Mouse (Mus musculus): Measurements from ENCODE around the gene Ptprg. TPM values are rescaled to one million over a fixed set of nuclear protein-coding genes. Genes with fewer than 3 reads are reported as not detected.

The Ptprg gene
- polyA plus RNA-seq, 1 experiment from 2014 or later, result 1.5 TPM

DNA sequence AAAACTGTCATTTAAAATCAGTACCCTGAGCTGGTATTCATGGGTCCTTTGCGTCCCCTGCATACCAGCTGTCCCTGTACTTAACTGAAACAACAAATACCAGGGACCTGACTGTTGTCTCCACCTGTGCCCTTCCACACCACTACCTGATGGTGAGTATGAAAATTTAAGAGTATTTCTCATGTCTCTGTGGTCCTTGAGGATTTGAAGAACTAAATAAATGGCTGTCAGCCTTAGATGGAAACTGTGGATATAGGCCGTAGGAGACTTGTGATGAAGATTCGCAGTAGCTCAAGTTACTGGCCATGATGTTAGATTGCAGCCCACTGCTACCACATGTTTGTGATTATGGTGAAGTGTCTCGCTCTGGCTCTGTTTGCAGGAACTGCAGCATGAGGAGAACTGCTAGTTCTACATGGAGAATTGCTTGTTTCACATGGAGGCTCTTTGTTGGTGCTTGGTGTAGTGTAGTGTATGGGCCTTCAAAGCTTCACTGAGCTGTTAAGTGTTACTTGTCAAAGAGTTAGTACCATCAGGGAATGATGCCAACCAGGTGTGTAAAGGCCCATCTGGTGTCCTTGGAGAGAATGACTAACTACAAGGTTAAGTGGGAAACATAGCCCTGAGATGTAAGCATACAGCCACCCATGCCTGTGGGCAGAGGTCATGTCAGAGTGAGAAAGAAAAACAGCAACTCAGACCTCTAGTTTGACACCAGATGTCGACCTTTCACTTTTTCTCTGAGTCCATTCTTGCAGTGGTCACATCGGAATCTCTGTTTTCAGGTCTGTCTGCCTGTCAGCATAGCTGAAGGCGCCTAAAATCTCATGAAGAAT lies 518.9 kb downstream of the Ptprg start:
- no peaks in the 10 kb centered on the region for H3K27me3 ChIP-seq (ENCODE audit: control insufficient read depth, insufficient read depth, low read depth, low read length)
- no peak overlapping the region for H3K4me3 ChIP-seq (ENCODE audit: low read depth, low read length)
- no peaks in the 10 kb centered on the region for H3K36me3 ChIP-seq (ENCODE audit: control insufficient read depth, insufficient read depth)
- H3K9ac ChIP-seq (ENCODE audit: low read depth, low read length), result no peak overlapping the region
- no peak for ATAC-seq (ENCODE audit: low read depth)
- peak overlapping the region; percentile 10; the same call in 1 of the 2 replicates for H3K27ac ChIP-seq (ENCODE audit: low read length)
- no peaks in the 10 kb centered on the region; the same call in 1 of the 2 replicates for H3K4me1 ChIP-seq (ENCODE audit: control insufficient read depth, low read depth, low read length)
- H3K4me2 ChIP-seq (ENCODE audit: low read depth, low read length), result no peak overlapping the region
- WGBS (ENCODE audit: insufficient replicate concordance), result 57% methylated on average over 7 of the region's 7 CpGs
- H3K9me3 ChIP-seq (replicated peaks; ENCODE audit: control insufficient read depth, low read length), result no peaks in the 10 kb centered on the region

DNA sequence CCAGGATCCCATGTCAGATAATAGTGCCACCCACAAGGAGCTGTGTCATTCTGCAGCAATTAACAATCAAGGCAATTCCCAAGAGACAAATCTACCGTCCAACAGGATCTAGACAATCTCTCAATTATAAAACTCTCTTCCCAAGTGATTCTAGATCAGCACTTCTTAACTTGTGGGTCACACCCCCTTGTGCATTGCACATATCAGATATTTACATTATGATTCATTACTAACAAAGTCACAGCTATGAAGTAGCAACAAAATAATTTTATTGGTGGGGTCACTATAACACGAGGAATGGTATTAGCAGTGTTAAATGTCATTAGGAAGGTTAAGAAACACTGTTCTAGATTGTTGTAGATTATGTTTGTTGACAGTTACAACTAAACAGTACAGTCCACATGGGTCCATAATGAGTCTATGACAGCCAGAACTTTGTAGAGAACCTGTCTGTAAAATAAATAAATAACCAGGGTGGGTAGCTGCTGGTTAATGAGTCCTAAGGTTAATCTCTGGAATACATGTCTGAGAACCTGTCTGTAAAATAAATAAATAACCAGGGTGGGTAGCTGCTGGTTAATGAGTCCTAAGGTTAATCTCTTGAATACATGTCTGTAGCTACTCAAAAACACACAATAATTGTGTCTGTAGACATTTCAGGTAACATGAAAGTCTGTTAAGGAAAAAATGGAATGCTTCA lies 520.2 kb downstream of the Ptprg start:
- no peak overlapping the region for H3K4me3 ChIP-seq (ENCODE audit: low read depth, low read length)
- H3K9me3 ChIP-seq (replicated peaks; ENCODE audit: control insufficient read depth, low read length), result no peaks in the 10 kb centered on the region
- WGBS (ENCODE audit: insufficient replicate concordance), result 44% methylated on average over 2 of the region's 2 CpGs
- H3K4me2 ChIP-seq (ENCODE audit: low read depth, low read length), result no peak overlapping the region
- peak; percentile 72 for ATAC-seq (ENCODE audit: low read depth)
- no peak overlapping the region; the same call in 1 of the 2 replicates for H3K27ac ChIP-seq (ENCODE audit: low read length)
- H3K9ac ChIP-seq (ENCODE audit: low read depth, low read length), result no peak overlapping the region
- no peaks in the 10 kb centered on the region; the same call in 1 of the 2 replicates for H3K4me1 ChIP-seq (ENCODE audit: control insufficient read depth, low read depth, low read length)
- no peaks in the 10 kb centered on the region for H3K36me3 ChIP-seq (ENCODE audit: control insufficient read depth, insufficient read depth)
- no peaks in the 10 kb centered on the region for H3K27me3 ChIP-seq (ENCODE audit: control insufficient read depth, insufficient read depth, low read depth, low read length)

DNA sequence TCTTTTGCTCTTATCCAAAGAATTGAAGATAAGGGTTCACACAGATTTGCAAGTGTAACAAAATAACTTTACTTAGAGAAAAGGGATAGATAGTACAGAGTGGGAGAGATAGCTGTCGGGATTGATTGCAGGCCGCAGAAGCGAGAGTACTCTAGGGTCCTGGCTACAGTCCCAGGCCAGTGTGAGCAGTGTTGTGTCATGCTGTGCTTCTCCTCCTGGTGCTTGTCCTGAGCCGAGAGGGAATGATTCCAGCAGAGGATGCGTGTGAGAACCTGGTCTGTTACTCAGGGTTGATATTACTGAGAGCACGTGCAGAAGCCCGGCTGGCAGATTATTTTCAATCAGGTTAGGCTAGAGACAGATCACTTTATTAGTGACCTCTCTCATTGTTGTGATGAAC lies 523.9 kb downstream of the Ptprg start:
- WGBS (ENCODE audit: insufficient replicate concordance), result 62% methylated on average over 7 of the region's 7 CpGs
- ATAC-seq (ENCODE audit: low read depth), result peak; percentile 59; the same call in 1 of the 2 replicates
- no peaks in the 10 kb centered on the region for H3K9me3 ChIP-seq (replicated peaks; ENCODE audit: control insufficient read depth, low read length)
- H3K27me3 ChIP-seq (ENCODE audit: control insufficient read depth, insufficient read depth, low read depth, low read length), result no peaks in the 10 kb centered on the region
- H3K9ac ChIP-seq (ENCODE audit: low read depth, low read length), result no peak overlapping the region
- H3K36me3 ChIP-seq (ENCODE audit: control insufficient read depth, insufficient read depth), result no peaks in the 10 kb centered on the region
- no peak overlapping the region for H3K4me3 ChIP-seq (ENCODE audit: low read depth, low read length)
- H3K4me2 ChIP-seq (ENCODE audit: low read depth, low read length), result no peak overlapping the region
- no peak overlapping the region for H3K27ac ChIP-seq (ENCODE audit: low read length)
- no peaks in the 10 kb centered on the region; the same call in 1 of the 2 replicates for H3K4me1 ChIP-seq (ENCODE audit: control insufficient read depth, low read depth, low read length)

DNA sequence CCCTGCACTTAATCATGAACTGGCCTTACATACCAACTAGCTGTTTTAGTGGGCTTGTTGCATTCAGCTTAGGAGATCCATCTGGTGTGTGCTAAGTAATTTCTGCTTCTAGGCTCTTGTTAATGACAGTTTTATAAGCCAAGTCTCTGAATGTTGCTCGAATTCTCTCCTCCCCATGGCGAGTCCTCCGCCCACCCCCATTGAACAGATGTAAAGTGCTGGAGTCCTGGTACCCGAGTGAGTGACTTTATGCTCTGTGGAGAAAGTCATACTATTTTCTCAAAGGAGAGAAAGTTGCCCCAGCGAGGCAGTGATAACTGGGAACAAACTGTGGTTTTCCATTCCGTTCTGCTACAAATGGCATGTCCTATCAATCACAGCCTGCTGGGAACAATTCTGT lies 525.9 kb downstream of the Ptprg start:
- H3K9me3 ChIP-seq (replicated peaks; ENCODE audit: control insufficient read depth, low read length), result no peaks in the 10 kb centered on the region
- no peaks in the 10 kb centered on the region for H3K36me3 ChIP-seq (ENCODE audit: control insufficient read depth, insufficient read depth)
- no peak overlapping the region for H3K27ac ChIP-seq (ENCODE audit: low read length)
- H3K4me2 ChIP-seq (ENCODE audit: low read depth, low read length), result no peak overlapping the region
- no peaks in the 10 kb centered on the region; the same call in 1 of the 2 replicates for H3K4me1 ChIP-seq (ENCODE audit: control insufficient read depth, low read depth, low read length)
- WGBS (ENCODE audit: insufficient replicate concordance), result 47% methylated on average over 6 of the region's 6 CpGs
- no peak overlapping the region for H3K9ac ChIP-seq (ENCODE audit: low read depth, low read length)
- H3K27me3 ChIP-seq (ENCODE audit: control insufficient read depth, insufficient read depth, low read depth, low read length), result no peaks in the 10 kb centered on the region
- no peak for ATAC-seq (ENCODE audit: low read depth)
- no peak overlapping the region for H3K4me3 ChIP-seq (ENCODE audit: low read depth, low read length)

DNA sequence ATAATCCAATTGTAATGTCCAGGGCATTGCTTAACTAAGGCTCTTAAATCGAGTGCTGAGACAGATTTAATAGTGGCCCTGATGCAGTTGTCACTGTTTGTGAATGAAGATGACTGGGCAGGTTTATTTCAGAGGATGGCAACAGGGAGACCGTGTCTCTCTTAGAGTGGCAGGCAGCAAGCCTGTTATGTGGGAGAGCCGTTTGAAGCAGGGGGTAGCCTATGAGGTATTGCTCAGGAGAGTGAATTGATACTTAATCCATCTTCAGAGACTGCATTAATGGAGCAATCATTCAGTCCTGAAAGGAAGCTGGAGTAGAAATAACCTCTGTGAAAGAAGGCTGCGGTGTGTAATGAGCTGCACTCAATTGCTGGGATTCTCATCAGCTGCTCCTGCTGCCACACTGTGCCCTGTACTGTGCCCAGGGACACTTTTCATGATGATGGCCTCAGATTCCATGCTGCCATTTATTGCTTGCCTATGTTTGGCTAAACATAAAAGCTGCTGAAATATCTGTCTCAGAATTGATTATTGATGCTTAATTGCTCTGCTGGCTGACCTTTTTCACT lies 526.6 kb downstream of the Ptprg start:
- no peak overlapping the region for H3K9ac ChIP-seq (ENCODE audit: low read depth, low read length)
- H3K9me3 ChIP-seq (replicated peaks; ENCODE audit: control insufficient read depth, low read length), result no peaks in the 10 kb centered on the region
- H3K4me1 ChIP-seq (ENCODE audit: control insufficient read depth, low read depth, low read length), result no peaks in the 10 kb centered on the region; the same call in 1 of the 2 replicates
- no peak overlapping the region for H3K4me2 ChIP-seq (ENCODE audit: low read depth, low read length)
- no peak overlapping the region for H3K27ac ChIP-seq (ENCODE audit: low read length)
- no peaks in the 10 kb centered on the region for H3K27me3 ChIP-seq (ENCODE audit: control insufficient read depth, insufficient read depth, low read depth, low read length)
- WGBS (ENCODE audit: insufficient replicate concordance), result 46% methylated on average over 4 of the region's 4 CpGs
- no peaks in the 10 kb centered on the region for H3K36me3 ChIP-seq (ENCODE audit: control insufficient read depth, insufficient read depth)
- ATAC-seq (ENCODE audit: low read depth), result no peak
- no peak overlapping the region for H3K4me3 ChIP-seq (ENCODE audit: low read depth, low read length)

DNA sequence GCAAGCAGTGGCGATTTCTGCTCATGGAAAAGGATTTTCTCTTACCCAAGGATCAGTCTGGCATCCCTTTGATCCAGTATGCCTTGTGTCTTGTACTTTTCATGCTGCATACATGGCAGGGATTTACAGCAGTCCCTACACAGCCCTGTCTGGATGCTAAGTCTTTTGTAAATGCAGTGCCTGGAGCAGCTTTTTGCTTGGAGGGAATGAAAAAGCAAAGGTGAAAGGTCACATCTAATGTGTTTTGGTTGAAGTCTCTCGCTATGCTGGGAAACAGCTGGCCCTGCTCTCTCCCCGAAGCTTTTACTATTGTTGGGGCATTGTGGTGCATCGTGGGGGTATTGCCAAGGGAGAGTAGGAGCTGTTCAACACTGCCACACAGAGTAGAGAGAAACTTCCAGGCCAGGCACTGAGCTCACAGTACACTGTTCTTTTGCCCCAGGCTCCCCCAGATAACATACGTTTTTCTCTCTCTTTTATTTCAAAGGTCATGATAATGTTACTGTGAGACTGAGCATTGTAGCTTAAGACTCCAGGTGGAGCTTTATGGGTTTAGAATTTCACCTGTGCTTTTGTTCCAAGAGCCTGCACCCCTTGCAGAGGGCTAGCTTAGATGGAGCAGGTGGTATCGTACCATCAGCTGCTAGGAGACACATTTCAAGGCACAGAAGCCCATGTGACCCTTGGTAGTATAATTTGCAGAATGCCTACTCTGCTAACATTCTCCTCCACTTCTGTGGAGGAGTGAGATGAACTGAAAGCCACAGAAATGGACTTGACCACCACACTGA lies 529.0 kb downstream of the Ptprg start:
- Histone ChIP-seq H3K27me3 (ENCODE audit: control insufficient read depth, insufficient read depth, low read depth, low read length) (no peaks in the 10 kb centered on the region), H3K36me3 (ENCODE audit: control insufficient read depth, insufficient read depth) (no peaks in the 10 kb centered on the region), H3K9ac (ENCODE audit: low read depth, low read length) (no peak overlapping the region), H3K27ac (ENCODE audit: low read length) (no peak overlapping the region), H3K4me2 (ENCODE audit: low read depth, low read length) (no peak overlapping the region), H3K4me1 (ENCODE audit: control insufficient read depth, low read depth, low read length) (no peaks in the 10 kb centered on the region; the same call in 1 of the 2 replicates), H3K4me3 (ENCODE audit: low read depth, low read length) (no peak overlapping the region), H3K9me3 (replicated peaks; ENCODE audit: control insufficient read depth, low read length) (no peaks in the 10 kb centered on the region)
- no peak for ATAC-seq (ENCODE audit: low read depth)
- WGBS (ENCODE audit: insufficient replicate concordance), result 45% methylated on average over 6 of the region's 6 CpGs

DNA sequence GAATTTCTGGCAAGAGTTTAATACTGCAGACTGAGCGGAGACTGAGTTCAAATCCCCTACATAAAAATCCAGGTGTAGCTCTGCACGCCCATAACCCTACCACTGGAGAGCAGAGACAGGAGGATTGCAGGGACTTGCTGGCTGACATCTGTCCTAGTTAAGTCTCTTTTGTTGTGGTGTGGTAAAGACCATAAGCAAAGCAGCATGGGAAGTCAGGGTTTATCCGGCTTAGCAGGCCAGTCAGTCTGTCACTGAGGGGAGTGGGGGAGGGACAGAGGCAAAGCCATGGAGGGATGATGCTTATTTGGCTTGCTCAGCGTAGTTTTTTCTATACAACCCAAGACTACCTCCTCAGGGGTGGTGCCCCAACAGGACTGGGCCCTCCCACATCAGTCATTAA lies 530.7 kb downstream of the Ptprg start:
- WGBS (ENCODE audit: insufficient replicate concordance), result 61% methylated on average over 4 of the region's 4 CpGs
- Histone ChIP-seq H3K9me3 (replicated peaks; ENCODE audit: control insufficient read depth, low read length) (no peaks in the 10 kb centered on the region), H3K9ac (ENCODE audit: low read depth, low read length) (no peak overlapping the region), H3K4me3 (ENCODE audit: low read depth, low read length) (no peak overlapping the region), H3K27ac (ENCODE audit: low read length) (no peak overlapping the region), H3K4me2 (ENCODE audit: low read depth, low read length) (no peak overlapping the region), H3K4me1 (ENCODE audit: control insufficient read depth, low read depth, low read length) (no peaks in the 10 kb centered on the region; the same call in 1 of the 2 replicates), H3K27me3 (ENCODE audit: control insufficient read depth, insufficient read depth, low read depth, low read length) (no peaks in the 10 kb centered on the region), H3K36me3 (ENCODE audit: control insufficient read depth, insufficient read depth) (no peaks in the 10 kb centered on the region)
- ATAC-seq (ENCODE audit: low read depth), result no peak

DNA sequence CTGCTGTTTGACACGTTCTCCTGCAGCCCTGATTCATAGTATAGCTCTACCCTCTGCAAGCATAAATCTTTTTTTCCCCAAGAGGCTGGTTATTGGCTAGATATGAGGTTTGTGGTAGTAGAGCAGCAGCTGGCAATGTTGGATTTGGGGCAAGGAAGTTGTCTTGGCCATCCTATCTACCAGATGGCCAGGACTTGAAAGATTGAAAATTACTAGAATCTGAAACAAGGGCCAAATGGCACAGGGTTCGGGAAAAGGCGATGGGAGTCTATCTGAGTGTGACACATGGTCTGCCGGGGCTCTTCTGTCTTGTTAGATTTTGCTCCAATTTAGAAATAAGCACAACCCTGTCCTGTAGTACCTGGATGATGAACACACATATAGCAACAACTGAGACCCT lies 531.7 kb downstream of the Ptprg start:
- H3K9ac ChIP-seq (ENCODE audit: low read depth, low read length), result no peak overlapping the region
- ATAC-seq (ENCODE audit: low read depth), result no peak
- H3K36me3 ChIP-seq (ENCODE audit: control insufficient read depth, insufficient read depth), result no peaks in the 10 kb centered on the region
- no peaks in the 10 kb centered on the region for H3K27me3 ChIP-seq (ENCODE audit: control insufficient read depth, insufficient read depth, low read depth, low read length)
- H3K4me3 ChIP-seq (ENCODE audit: low read depth, low read length), result no peak overlapping the region
- no peak overlapping the region for H3K27ac ChIP-seq (ENCODE audit: low read length)
- no peaks in the 10 kb centered on the region; the same call in 1 of the 2 replicates for H3K4me1 ChIP-seq (ENCODE audit: control insufficient read depth, low read depth, low read length)
- no peaks in the 10 kb centered on the region for H3K9me3 ChIP-seq (replicated peaks; ENCODE audit: control insufficient read depth, low read length)
- H3K4me2 ChIP-seq (ENCODE audit: low read depth, low read length), result no peak overlapping the region
- WGBS (ENCODE audit: insufficient replicate concordance), result 50% methylated on average over 4 of the region's 4 CpGs
